ENCODE assay signal across 22 mouse cellular contexts in genomic region chr2:85013826-85014587, GRCm38 (mm10). TPM values are rescaled to one million over a fixed set of nuclear protein-coding genes. Genes with fewer than 3 reads are reported as not detected.
A peak's percentile ranks its signal among the peaks of the same experiment; 100 is the strongest.
DNase-seq lines count a peak whose midpoint lies in the region; ATAC-seq lines count a peak whose summit lies in the region.
"Had no signal": no experiment of that assay in that cellular context is flagged by ENCODE, and none has a peak within 500 bp of the region (broad histone marks: within the 10 kb centered on the region; RNA-seq: fewer than 3 reads in every experiment).

No protein-coding gene starts in this region.

- no peaks in the 10 kb centered on the region for H3K36me3 ChIP-seq in liver, embryonic 11.5 days (ENCODE audit: control insufficient read depth, insufficient read depth, low read length)
- H3K36me3 ChIP-seq in liver, embryonic 12.5 days: no peaks in the 10 kb centered on the region
- H3K36me3 ChIP-seq: embryonic facial prominence, embryonic 13.5 days; forebrain, embryonic 12.5 days; limb, embryonic 13.5 days; neural tube, embryonic 12.5 days had no signal

- no peak overlapping the region for H3K4me3 ChIP-seq in liver, embryonic 11.5 days (ENCODE audit: low read depth, low read length)
- no peak overlapping the region for H3K4me3 ChIP-seq in liver, embryonic 12.5 days
- H3K4me3 ChIP-seq: embryonic facial prominence, embryonic 13.5 days; forebrain, embryonic 12.5 days; heart, adult 2 months; limb, embryonic 13.5 days; neural tube, embryonic 12.5 days had no signal

- 67% methylated on average over 5 of the region's 5 CpGs for WGBS in liver, embryonic 11.5 days
- 68% methylated on average over 5 of the region's 5 CpGs for WGBS in liver, embryonic 12.5 days (ENCODE audit: insufficient replicate concordance)

- H3K4me1 ChIP-seq in liver, embryonic 11.5 days (replicated peaks; ENCODE audit: control insufficient read depth, insufficient read depth, low read length): peaks cover 23% of the 10 kb centered on the region
- H3K4me1 ChIP-seq in liver, embryonic 12.5 days: peaks cover 60% of the 10 kb centered on the region
- H3K4me1 ChIP-seq: embryonic facial prominence, embryonic 13.5 days; forebrain, embryonic 12.5 days; neural tube, embryonic 12.5 days had no signal

- no peak for ATAC-seq in liver, embryonic 11.5 days (replicated peaks; ENCODE audit: low FRiP score)
- no peak for ATAC-seq in liver, embryonic 12.5 days
- ATAC-seq in monocyte, adult 5-6 weeks (replicated peaks; ENCODE audit: insufficient number of reproducible peaks, low FRiP score, low TSS enrichment, poor library complexity, severe bottlenecking): peak; percentile 30
- no peak for ATAC-seq in cerebellum, adult (ENCODE audit: insufficient number of reproducible peaks, low FRiP score, low TSS enrichment)
- ATAC-seq: CD4-positive, CD25-positive, alpha-beta regulatory T cell, adult 4 months had no signal

- peak overlapping the region; percentile 9; the same call in 1 of the 2 replicates for H3K4me2 ChIP-seq in liver, embryonic 11.5 days
- H3K4me2 ChIP-seq in liver, embryonic 12.5 days: peak overlapping the region; percentile 64
- H3K4me2 ChIP-seq: embryonic facial prominence, embryonic 13.5 days; forebrain, embryonic 12.5 days; limb, embryonic 13.5 days; neural tube, embryonic 12.5 days had no signal

- no peak for DNase-seq in liver, embryonic 11.5 days (ENCODE audit: low spot score)
- DNase-seq in liver (no peak), NIH3T3 (ENCODE audit: low read depth) (peak; percentile 26)
- DNase-seq in ovary, adult 18-20 months (ENCODE audit: low spot score): no peak
- DNase-seq in lung, postnatal 10 days: no peak
- DNase-seq: cerebellum, postnatal 25 days; heart, adult 2 months; heart, postnatal 10 days; kidney, adult 9 months; midbrain, embryonic 14.5 days; thymus, adult 2 months had no signal

- H3K9ac ChIP-seq in liver, embryonic 11.5 days (ENCODE audit: low read depth, low read length): no peak overlapping the region
- H3K9ac ChIP-seq in liver, embryonic 12.5 days: 0 out of 2 replicates have a peak overlapping the region, but pooled peaks have one; percentile 66
- H3K9ac ChIP-seq: embryonic facial prominence, embryonic 13.5 days; forebrain, embryonic 12.5 days; limb, embryonic 13.5 days; neural tube, embryonic 12.5 days had no signal

- no peak overlapping the region for H3K27ac ChIP-seq in liver, embryonic 11.5 days (ENCODE audit: low read depth, low read length)
- H3K27ac ChIP-seq in liver, embryonic 12.5 days: peak overlapping the region; percentile 93
- H3K27ac ChIP-seq: embryonic facial prominence, embryonic 13.5 days; forebrain, embryonic 12.5 days; heart, adult 2 months; hindbrain, postnatal 0 days; limb, embryonic 13.5 days; neural tube, embryonic 12.5 days had no signal

- no peaks in the 10 kb centered on the region for H3K9me3 ChIP-seq in liver, embryonic 11.5 days (ENCODE audit: control insufficient read depth, low read length)
- no peaks in the 10 kb centered on the region for H3K9me3 ChIP-seq in liver, embryonic 12.5 days (replicated peaks)
- H3K9me3 ChIP-seq: embryonic facial prominence, embryonic 13.5 days; forebrain, embryonic 12.5 days; limb, embryonic 13.5 days; neural tube, embryonic 12.5 days had no signal

- H3K27me3 ChIP-seq in liver, embryonic 11.5 days (replicated peaks; ENCODE audit: control insufficient read depth, insufficient read depth, low read length): no peaks in the 10 kb centered on the region
- H3K27me3 ChIP-seq in liver, embryonic 12.5 days (replicated peaks): no peaks in the 10 kb centered on the region
- H3K27me3 ChIP-seq: forebrain, embryonic 12.5 days; limb, embryonic 13.5 days; neural tube, embryonic 12.5 days had no signal

RNA-seq across cellular contexts. Expression of gene Ssrp1, which starts 23.0 kb away (rescaled TPM):
- polyA plus RNA-seq in liver, embryonic 11.5 days (2014; fragmentation: Nextera tagmentation; extraction: Ambion mirVana): 338 and 381 TPM in 2 replicates
- polyA plus RNA-seq in liver, embryonic 12.5 days (2016; fragmentation: Nextera tagmentation; extraction: Ambion mirVana): 228 and 230 TPM in 2 replicates
- 113 to 215 TPM (median 119 TPM) in 3 replicates for total RNA-seq in monocyte, adult 5-6 weeks (2017)

RNA-seq across cellular contexts. Expression of gene P2rx3, which starts 23.3 kb away (rescaled TPM):
- 0.95 and 1.1 TPM in 2 replicates for polyA plus RNA-seq in liver, embryonic 11.5 days (2014; fragmentation: Nextera tagmentation; extraction: Ambion mirVana)
- polyA plus RNA-seq in liver, embryonic 12.5 days (2016; fragmentation: Nextera tagmentation; extraction: Ambion mirVana): 0.30 and 0.61 TPM in 2 replicates
- 0.29 TPM in 1 of 3 replicates, not detected in the others for total RNA-seq in monocyte, adult 5-6 weeks (2017)

RNA-seq across cellular contexts. Expression of gene Prg3, which starts 26.0 kb away (rescaled TPM):
- polyA plus RNA-seq in liver, embryonic 11.5 days (2014; fragmentation: Nextera tagmentation; extraction: Ambion mirVana): 10.2 and 16.7 TPM in 2 replicates
- polyA plus RNA-seq in liver, embryonic 12.5 days (2016; fragmentation: Nextera tagmentation; extraction: Ambion mirVana): 3.1 and 7.1 TPM in 2 replicates
- total RNA-seq in monocyte, adult 5-6 weeks (2017): not detected in 3 replicates
- total RNA-seq: heart, adult 2 months; heart, postnatal 10 days; hindbrain, postnatal 0 days; layer of hippocampus, adult 8-10 months; left cerebral cortex, adult 8-10 months had no signal
- polyA plus RNA-seq: CD4-positive, CD25-positive, alpha-beta regulatory T cell, adult 4 months; forebrain, embryonic 12.5 days; heart, adult 2 months; hindbrain, postnatal 0 days; limb, embryonic 13.5 days; midbrain, embryonic 14.5 days had no signal

RNA-seq across cellular contexts. Expression of gene Prg2, which starts 33.7 kb away (rescaled TPM):
- polyA plus RNA-seq in liver, embryonic 11.5 days (2014; fragmentation: Nextera tagmentation; extraction: Ambion mirVana): 67.2 and 96.9 TPM in 2 replicates
- 27.7 and 79.1 TPM in 2 replicates for polyA plus RNA-seq in liver, embryonic 12.5 days (2016; fragmentation: Nextera tagmentation; extraction: Ambion mirVana)
- 1.2 to 3.6 TPM in 2 of 3 replicates, not detected in the other for total RNA-seq in monocyte, adult 5-6 weeks (2017)
- total RNA-seq: heart, adult 2 months; hindbrain, postnatal 0 days; layer of hippocampus, adult 8-10 months had no signal
- polyA plus RNA-seq: CD4-positive, CD25-positive, alpha-beta regulatory T cell, adult 4 months; forebrain, embryonic 12.5 days; hindbrain, postnatal 0 days; midbrain, embryonic 14.5 days had no signal

RNA-seq across cellular contexts. Expression of gene Tnks1bp1, which starts 33.8 kb away (rescaled TPM):
- 3.4 and 3.7 TPM in 2 replicates for polyA plus RNA-seq in liver, embryonic 11.5 days (2014; fragmentation: Nextera tagmentation; extraction: Ambion mirVana)
- 7.9 and 8.7 TPM in 2 replicates for polyA plus RNA-seq in liver, embryonic 12.5 days (2016; fragmentation: Nextera tagmentation; extraction: Ambion mirVana)
- total RNA-seq in monocyte, adult 5-6 weeks (2017): 7.1 to 18.7 TPM (median 10.0 TPM) in 3 replicates
